Comparison of ENCODE assay signal across 11 mouse cellular contexts in the genomic region with DNA sequence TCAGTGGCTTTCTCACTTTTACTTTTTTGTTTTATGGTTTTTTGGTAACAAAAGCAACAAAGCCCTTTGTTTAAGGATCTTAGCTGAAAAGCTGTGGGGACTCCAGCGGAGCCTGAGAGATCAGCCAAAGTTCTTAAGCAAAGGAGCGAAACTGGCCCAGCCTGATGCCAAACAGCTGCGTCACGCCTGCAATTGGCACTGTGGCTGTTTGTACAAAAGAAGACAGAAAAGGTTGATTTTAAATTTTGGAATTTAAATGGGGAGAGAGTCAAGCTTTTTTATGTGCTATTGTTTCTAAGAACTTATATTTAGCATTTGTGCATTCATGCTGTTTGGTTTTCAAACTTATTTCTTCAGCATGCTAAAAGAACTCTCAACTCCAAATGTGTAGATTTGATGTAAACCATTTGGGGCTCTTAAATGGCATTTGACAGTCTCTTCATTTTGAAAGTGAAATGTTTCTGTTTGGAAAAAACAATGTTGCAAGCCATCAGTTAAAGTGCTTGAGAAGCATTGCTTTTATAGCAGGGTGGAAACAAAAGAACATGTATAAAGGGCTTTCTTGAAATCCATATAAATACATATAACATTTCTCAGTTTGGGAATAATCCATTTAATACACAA.
DNase-seq lines count a peak whose midpoint lies in the region; ATAC-seq and TF ChIP-seq lines count a peak whose summit lies in the region.
"Had no signal": no experiment of that assay in that cellular context is flagged by ENCODE, and none has a peak within 500 bp of the region (broad histone marks: within the 10 kb centered on the region; RNA-seq: fewer than 3 reads in every experiment).

No protein-coding gene starts in this region.

- H3K27ac ChIP-seq in hindbrain, postnatal 0 days, result no peak overlapping the region
- H3K27ac ChIP-seq in hindbrain, embryonic 13.5 days, result no peak overlapping the region
- H3K27ac ChIP-seq in embryonic facial prominence, embryonic 15.5 days (replicated peaks), result peak overlapping the region; percentile 82
- peak overlapping the region; percentile 74 for H3K27ac ChIP-seq in lung, embryonic 15.5 days
- H3K27ac ChIP-seq: liver, embryonic 13.5 days had no signal

- no peaks in the 10 kb centered on the region for H3K4me1 ChIP-seq in hindbrain, postnatal 0 days (ENCODE audit: insufficient read depth, low read length)
- H3K4me1 ChIP-seq in hindbrain, embryonic 13.5 days (replicated peaks), result no peaks in the 10 kb centered on the region
- peaks cover 10% of the 10 kb centered on the region; the same call in 1 of the 2 replicates for H3K4me1 ChIP-seq in embryonic facial prominence, embryonic 15.5 days
- H3K4me1 ChIP-seq in lung, embryonic 15.5 days, result peaks cover 15% of the 10 kb centered on the region
- H3K4me1 ChIP-seq: liver, embryonic 13.5 days had no signal

- no peak for ATAC-seq in hindbrain, postnatal 0 days
- ATAC-seq in hindbrain, embryonic 13.5 days (ENCODE audit: low FRiP score), result no peak
- no peak for ATAC-seq in embryonic facial prominence, embryonic 15.5 days (ENCODE audit: insufficient number of reproducible peaks, low FRiP score, low TSS enrichment, low read depth)
- ATAC-seq in lung, embryonic 15.5 days (ENCODE audit: borderline replicate concordance, extremely low read depth, low FRiP score, low TSS enrichment), result peak; percentile 70; the same call in 1 of the 2 replicates
- ATAC-seq in CD4-positive, CD25-positive, alpha-beta regulatory T cell, adult 4 months, result no peak

- H3K36me3 ChIP-seq in hindbrain, postnatal 0 days (ENCODE audit: insufficient read depth, low read length), result no peaks in the 10 kb centered on the region
- no peaks in the 10 kb centered on the region for H3K36me3 ChIP-seq in hindbrain, embryonic 13.5 days
- no peaks in the 10 kb centered on the region for H3K36me3 ChIP-seq in embryonic facial prominence, embryonic 15.5 days
- no peaks in the 10 kb centered on the region for H3K36me3 ChIP-seq in lung, embryonic 15.5 days
- H3K36me3 ChIP-seq: liver, embryonic 13.5 days had no signal

- no peak overlapping the region for H3K4me2 ChIP-seq in hindbrain, postnatal 0 days (ENCODE audit: low read depth, low read length)
- H3K4me2 ChIP-seq in hindbrain, embryonic 13.5 days, result no peak overlapping the region
- H3K4me2 ChIP-seq in embryonic facial prominence, embryonic 15.5 days (replicated peaks), result no peak overlapping the region
- H3K4me2 ChIP-seq in lung, embryonic 15.5 days, result peak overlapping the region; percentile 8; the same call in 1 of the 2 replicates
- H3K4me2 ChIP-seq: liver, embryonic 13.5 days had no signal

- no peak overlapping the region for H3K9ac ChIP-seq in hindbrain, postnatal 0 days (replicated peaks; ENCODE audit: low read length)
- H3K9ac ChIP-seq in hindbrain, embryonic 13.5 days, result no peak overlapping the region
- H3K9ac ChIP-seq in embryonic facial prominence, embryonic 15.5 days, result no peak overlapping the region
- no peak overlapping the region for H3K9ac ChIP-seq in lung, embryonic 15.5 days
- H3K9ac ChIP-seq: liver, embryonic 13.5 days had no signal

- TF ChIP-seq CTCF in hindbrain, postnatal 0 days (IDR thresholded peaks at IDR 0.05; ENCODE audit: low read depth), result no peak

- no peak overlapping the region for H3K4me3 ChIP-seq in hindbrain, postnatal 0 days (ENCODE audit: low read length)
- no peak overlapping the region for H3K4me3 ChIP-seq in hindbrain, embryonic 13.5 days
- H3K4me3 ChIP-seq in embryonic facial prominence, embryonic 15.5 days (replicated peaks), result no peak overlapping the region
- no peak overlapping the region for H3K4me3 ChIP-seq in lung, embryonic 15.5 days
- H3K4me3 ChIP-seq: liver, embryonic 13.5 days had no signal

- H3K9me3 ChIP-seq in hindbrain, postnatal 0 days (ENCODE audit: low read length), result no peaks in the 10 kb centered on the region
- H3K9me3 ChIP-seq in hindbrain, embryonic 13.5 days, result no peaks in the 10 kb centered on the region
- no peaks in the 10 kb centered on the region for H3K9me3 ChIP-seq in embryonic facial prominence, embryonic 15.5 days (replicated peaks)
- H3K9me3 ChIP-seq in lung, embryonic 15.5 days, result no peaks in the 10 kb centered on the region
- H3K9me3 ChIP-seq: liver, embryonic 13.5 days had no signal

- no peaks in the 10 kb centered on the region for H3K27me3 ChIP-seq in hindbrain, postnatal 0 days (ENCODE audit: insufficient read depth, low read length)
- H3K27me3 ChIP-seq in hindbrain, embryonic 13.5 days, result no peaks in the 10 kb centered on the region
- H3K27me3 ChIP-seq in embryonic facial prominence, embryonic 15.5 days, result no peaks in the 10 kb centered on the region
- no peaks in the 10 kb centered on the region for H3K27me3 ChIP-seq in lung, embryonic 15.5 days
- H3K27me3 ChIP-seq: liver, embryonic 13.5 days had no signal

- peak; percentile 56 for DNase-seq in hindbrain, postnatal 0 days (ENCODE audit: low spot score)
- DNase-seq in Muller cell, postnatal 12 days (ENCODE audit: inconsistent ontology term), result peak; percentile 56
- no peak for DNase-seq in left cerebral cortex, adult 9 months (ENCODE audit: low spot score in 2 of 2)
- DNase-seq in kidney, postnatal 10 days, result no peak
- DNase-seq: adrenal gland, adult 2 months; kidney, postnatal 14 days; liver, embryonic 13.5 days had no signal

- 15% methylated on average over 4 of the region's 4 CpGs for WGBS in hindbrain, postnatal 0 days
- 12% methylated on average over 4 of the region's 4 CpGs for WGBS in hindbrain, embryonic 13.5 days
- WGBS in embryonic facial prominence, embryonic 15.5 days, result 16% methylated on average over 4 of the region's 4 CpGs
- 21% methylated on average over 4 of the region's 4 CpGs for WGBS in lung, embryonic 15.5 days

Comparison
In these comparisons a context has a peak if more than half of its experiments do, and no peak if none do; other contexts are left out.
1. DNase-seq: peak in hindbrain, postnatal 0 days (single experiment) and Muller cell, postnatal 12 days (single experiment); none in left cerebral cortex, adult 9 months (0 of 2) and kidney, postnatal 10 days (single experiment).
2. H3K27ac ChIP-seq: peak in embryonic facial prominence, embryonic 15.5 days (single experiment) and lung, embryonic 15.5 days (single experiment); none in hindbrain, postnatal 0 days (single experiment) and hindbrain, embryonic 13.5 days (single experiment).